Mouse (Mus musculus) large intestine, adult 2 months (tissue): Measurements from ENCODE around the gene Lce1d. TPM values are rescaled to one million over a fixed set of nuclear protein-coding genes. Genes with fewer than 3 reads are reported as not detected.
"Not testable (repeated sequence)": the region's sequence is repeated elsewhere in the genome, so short reads cannot be mapped to it uniquely, and the experiment has no call there.

ENCODE experiments used
- DNase-seq: peaks from one replicate; pipeline ENCODE4 v3.0.0-alpha.2; 2012; ENCODE audit warnings: low read depth, low spot score
- WGBS: fragments of 180-500 bp; shearing (Covaris S2); methylation state at CpG from one replicate; pipeline ENCODE4 v1.1.7; 2018; 5-methylcytosine and 5-hydroxymethylcytosine counted together
- polyA plus RNA-seq: library from polyadenylated mRNA; depleted of rRNA; stranded (reverse); fragments of >200 nt; gene quantifications from 2 replicates; pipeline ENCODE4 v1.2.3, GENCODE M21; 2012; rRNA removed

Lce1d gene
- polyA plus RNA-seq, result not detected in 2 replicates

DNA sequence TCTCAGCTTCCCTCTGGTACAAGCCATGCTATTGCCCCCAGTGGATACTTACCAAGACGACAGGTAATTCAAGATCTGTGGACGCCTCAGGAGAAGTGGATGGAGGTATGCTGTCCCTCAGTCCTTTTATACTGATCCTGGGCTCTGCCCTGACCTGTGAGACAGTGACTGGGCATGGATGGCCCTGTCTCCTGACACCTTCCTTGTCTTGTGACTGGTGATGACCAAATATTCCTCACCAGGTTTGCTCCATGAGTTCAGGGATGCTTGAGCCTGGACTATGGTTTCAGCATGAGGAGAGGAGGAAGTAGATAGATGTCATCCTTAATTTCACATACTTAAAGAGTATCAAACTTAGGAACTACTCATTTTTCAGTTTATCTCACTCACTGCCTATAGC, at the start of gene Lce1d:
Gene Lce1d, minus strand, starts transcription at position 101 of the 400 bp plus-strand sequence.
- WGBS, result 42% methylated on average over 2 of the region's 2 CpGs
- no peak for DNase-seq

DNA sequence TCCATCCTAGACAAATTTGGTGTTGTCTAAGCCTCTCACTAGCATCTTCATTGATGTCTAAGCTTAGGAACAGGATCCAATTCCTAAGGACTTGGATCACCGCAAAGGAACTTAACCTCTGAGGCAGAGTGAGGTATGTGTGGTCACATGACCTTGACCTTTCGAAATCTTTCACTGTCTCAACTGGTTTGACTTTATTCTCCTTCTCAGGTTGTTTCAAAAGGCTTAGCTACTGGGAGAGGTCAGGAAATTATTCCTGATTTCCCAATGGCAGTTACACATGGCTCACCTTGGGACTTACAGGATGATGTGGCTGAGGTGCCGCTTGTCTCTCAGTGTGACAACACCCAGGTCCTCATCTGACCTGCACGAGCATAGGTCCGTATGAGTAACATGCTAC, 35.6 kb upstream of the Lce1d start:
- DNase-seq, result no peak
- 77% methylated on average over 5 of the region's 5 CpGs for WGBS

DNA sequence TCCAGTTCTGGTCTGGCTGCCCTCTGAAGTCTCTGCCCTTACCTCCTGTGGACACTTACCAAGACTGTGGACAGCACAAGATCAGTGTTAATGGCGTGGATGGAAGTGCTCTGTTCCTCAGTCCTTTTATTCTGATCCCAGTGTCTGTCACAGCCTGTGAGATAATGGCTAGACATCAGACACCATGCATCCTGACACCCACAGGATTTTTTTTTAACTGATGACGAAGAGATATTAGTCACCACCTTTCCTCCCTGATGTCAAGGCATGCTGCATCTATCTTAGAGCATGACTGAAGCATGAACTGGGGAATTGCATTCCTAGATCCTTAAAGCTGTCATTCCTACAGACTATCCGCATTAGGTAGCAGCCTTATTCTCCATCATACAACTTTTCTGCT, 33.2 kb upstream of the Lce1d start, which contains the start of gene Lce1f:
Gene Lce1f, minus strand, starts transcription at position 101 of the 400 bp plus-strand sequence.
- 71% methylated on average over 3 of the region's 3 CpGs for WGBS
- no peak for DNase-seq

DNA sequence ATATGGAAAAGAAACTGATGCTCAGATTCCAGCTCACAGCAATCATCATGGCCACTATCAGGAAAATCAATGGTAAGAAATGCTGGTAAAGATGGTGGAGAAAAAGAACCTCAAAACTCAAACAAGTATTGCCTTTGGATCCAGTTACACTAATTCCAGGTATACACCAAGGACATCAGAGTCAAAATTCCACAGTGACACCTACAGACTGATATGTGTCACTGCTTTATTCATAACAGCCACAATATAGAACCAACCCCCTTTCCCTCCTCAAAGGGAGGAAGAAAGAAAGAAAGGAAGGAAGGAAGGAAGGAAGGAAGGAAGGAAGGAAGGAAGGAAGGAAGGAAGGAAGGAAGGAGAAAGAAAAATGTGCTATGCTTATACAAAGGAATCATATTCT, 28.1 kb upstream of the Lce1d start:
- no peak for DNase-seq

DNA sequence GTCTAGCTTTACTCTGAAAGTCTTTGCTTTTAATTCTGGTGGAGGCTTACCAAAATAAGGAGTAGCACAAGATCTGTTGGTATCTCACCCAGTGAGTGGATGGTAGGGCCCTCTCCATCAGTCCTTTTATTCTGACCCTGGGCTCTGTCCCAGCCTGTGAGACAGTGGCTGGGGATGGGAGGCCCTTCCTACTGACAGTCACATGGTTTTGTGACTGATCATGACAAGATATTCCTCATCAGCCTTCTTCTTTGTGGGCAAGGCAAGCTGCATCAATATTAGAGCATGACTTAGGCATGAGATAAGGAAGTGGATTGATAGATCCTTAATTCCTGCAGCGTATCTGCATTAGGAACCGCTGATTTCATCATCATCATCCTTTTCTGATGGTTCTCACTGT, 22.0 kb upstream of the Lce1d start, which contains the start of gene Lce1e:
Gene Lce1e, minus strand, starts transcription at position 101 of the 400 bp plus-strand sequence.
- DNase-seq, result no peak
- 64% methylated on average over 2 of the region's 2 CpGs for WGBS

DNA sequence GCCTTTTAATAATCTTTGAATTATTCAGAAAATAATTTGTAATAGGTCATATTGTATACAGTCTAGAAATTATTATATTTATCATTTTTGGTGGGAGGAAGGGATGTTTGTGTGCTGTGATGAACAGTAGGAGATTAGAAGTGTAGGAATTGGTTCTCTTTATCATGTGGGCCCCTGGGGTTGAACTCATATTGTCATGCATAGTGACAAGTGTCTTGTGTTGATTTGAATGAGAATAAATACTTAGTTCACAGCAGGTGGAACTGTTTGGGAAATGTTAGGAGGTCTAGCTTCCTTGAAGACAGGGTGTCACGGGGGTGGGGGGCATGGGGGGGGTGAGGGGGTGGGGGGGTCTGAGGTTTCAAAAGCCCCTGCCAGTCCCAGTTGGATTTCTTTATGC, 7.6 kb upstream of the Lce1d start:
- WGBS, result 14% methylated on average over 1 of the region's 1 CpGs
- DNase-seq, result no peak

DNA sequence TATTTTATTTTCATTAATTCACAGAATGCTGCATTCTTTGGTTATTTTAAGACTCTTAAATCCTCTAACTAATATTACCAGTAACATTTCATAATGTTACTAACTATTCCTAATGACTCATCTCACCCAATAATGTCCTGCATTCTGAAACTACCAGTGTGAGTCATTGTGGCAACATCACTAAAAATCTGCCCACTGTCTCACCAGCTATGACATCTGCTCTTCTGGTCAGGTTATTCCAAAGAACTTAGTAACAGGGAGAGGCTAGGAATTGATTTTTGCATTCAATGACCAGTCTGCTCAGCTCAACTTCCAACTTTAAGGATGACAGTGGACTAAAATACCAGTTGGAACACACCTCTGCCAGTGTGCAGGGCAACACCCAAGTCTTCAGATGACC, 4.7 kb upstream of the Lce1d start:
- no peak for DNase-seq

DNA sequence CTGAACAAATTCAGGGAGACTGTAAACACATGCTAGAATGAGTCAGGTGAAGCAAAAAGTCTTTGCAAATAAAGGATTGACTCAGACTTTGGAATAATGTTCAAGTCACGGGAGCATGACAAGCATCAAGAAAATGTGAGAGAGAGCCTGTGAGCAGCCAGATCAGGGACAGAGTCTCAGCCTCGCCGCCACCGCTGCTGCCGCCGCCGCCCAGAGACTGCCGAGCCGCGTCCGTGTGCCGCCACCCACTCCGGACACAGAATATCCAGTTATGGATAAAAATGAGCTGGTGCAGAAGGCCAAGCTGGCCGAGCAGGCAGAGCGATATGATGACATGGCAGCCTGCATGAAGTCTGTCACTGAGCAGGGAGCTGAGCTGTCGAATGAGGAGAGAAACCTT, 2.1 kb upstream of the Lce1d start:
- not testable (repeated sequence) for DNase-seq
- 74% methylated on average over 16 of the region's 16 CpGs for WGBS

DNA sequence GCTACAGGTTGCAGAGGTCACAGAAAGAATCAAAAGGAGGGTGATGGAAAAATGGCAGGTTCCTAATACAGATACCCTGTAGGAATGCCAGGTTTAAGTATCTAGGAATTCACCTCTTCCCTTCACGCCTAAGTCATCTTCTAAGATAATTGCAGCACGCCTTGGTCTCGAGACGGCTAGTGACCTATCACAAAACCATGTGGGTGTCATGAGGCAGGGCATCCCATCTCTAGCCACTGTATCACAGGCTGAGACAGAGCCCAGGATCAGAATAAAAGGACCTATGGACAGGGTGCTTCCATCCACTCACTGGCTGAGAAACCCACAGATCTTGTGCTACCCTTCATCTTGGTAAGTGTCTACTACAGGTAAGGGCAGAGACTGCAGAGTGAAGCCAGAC, 8.1 kb downstream of the Lce1d start, which contains the start of gene Lce1c:
Gene Lce1c, plus strand, starts transcription at position 301 of the 400 bp plus-strand sequence.
- no peak for DNase-seq
- WGBS, result 78% methylated on average over 4 of the region's 4 CpGs

DNA sequence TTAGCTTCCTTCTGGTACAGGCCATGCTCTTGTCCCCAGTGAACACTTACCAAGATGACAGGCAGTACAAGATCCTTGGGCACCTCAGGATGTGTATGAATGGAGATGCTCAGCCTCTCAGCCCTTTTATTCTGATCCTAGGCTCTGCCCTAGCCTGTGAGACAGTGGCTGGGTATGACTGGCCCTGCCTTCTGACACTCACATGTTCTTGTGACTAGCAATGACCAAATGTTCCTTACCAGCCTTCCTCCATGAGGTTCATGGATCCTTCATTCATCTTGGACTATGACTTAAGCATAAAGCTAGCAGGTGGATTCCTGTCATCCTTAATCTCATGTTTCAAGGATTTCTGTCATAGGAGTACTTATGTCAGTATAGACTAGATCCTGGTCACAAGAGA, 16.8 kb downstream of the Lce1d start, which contains the start of gene Lce1a2:
Gene Lce1a2, minus strand, starts transcription at position 101 of the 400 bp plus-strand sequence.
- no peak for DNase-seq

DNA sequence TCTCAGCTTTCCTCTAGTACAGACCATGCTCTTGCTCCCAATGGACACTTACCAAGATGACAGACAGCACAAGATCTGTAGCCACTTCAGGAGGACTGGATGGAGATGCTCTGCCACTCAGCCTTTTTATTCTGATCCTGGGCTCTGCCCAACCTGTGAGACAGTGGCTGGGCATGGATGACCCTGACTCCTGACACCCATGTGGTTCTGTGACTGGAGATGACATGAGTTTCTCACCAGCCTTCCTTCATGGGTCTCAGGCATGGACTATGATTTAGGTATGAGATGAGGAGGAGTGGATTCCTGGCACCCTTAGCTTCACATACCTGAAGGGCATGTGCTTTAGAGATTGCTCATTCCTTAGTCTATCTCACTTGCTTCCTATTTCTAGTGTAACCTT, 30.2 kb downstream of the Lce1d start, which contains the start of gene Lce1b:
Gene Lce1b, minus strand, starts transcription at position 101 of the 400 bp plus-strand sequence.
- DNase-seq, result no peak

DNA sequence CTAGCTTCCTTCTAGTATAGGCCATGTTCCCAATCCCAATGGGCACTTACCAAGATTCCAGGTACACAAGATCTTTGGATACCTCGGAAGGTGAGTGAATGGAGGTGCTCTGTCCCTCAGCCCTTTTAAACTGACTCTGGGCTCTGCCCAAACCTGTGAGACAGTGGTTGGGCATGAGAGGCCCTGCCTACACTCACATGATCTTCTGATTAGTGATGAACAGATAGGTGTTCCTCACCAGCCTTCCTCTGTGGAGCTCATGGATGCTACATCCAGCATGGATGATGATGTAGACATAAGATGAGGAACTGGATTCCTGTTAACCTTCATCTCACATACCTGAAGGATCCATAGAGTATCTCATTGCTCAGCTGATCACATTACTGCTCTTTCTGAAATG, 38.8 kb downstream of the Lce1d start, which contains the start of gene Lce1a1:
Gene Lce1a1, minus strand, starts transcription at position 101 of the 400 bp plus-strand sequence.
- WGBS, result 84% methylated on average over 1 of the region's 1 CpGs

DNA sequence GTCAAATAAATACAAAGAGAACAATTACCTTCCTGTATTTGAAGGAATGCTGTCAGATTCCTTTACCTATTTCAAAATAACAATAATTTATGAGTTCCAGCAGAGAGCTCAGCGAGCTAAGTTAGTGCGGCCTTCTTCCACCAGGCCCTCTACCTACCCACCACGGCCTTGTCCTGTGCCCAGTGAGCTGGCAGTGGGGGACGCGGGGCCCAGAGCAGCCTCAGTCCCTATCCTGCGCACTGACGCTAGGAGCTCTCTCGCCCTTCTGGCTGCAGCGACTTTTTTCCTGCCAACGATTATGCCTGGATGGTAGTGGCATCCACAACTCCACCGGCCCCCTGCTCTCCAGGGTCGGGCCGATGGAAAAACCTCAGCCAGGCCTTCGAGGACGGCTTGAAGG, 47.2 kb downstream of the Lce1d start:
- DNase-seq, result no peak
- 91% methylated on average over 15 of the region's 15 CpGs for WGBS

More for the DNA sequence above, 38.8 kb downstream of the Lce1d start, which contains the start of gene Lce1a1:
- no peak for DNase-seq

DNA sequence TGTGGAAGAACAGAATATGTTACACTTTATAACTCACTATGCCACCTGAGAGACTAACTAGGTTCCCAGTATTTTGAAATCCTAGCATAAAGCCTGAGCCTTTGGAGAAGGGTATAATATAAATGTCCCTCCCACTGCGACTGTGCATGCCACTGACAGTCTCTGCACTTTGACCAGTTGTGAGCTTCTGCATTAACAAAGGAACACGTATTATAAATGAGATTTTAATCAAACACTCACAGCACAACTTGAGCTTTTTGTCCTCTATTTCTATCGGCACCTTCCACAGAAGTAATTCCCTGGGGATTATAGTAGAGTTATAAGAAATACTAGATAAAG, 48.4 kb downstream of the Lce1d start:
- no peak for DNase-seq
- WGBS, result 56% methylated on average over 3 of the region's 3 CpGs

DNA sequence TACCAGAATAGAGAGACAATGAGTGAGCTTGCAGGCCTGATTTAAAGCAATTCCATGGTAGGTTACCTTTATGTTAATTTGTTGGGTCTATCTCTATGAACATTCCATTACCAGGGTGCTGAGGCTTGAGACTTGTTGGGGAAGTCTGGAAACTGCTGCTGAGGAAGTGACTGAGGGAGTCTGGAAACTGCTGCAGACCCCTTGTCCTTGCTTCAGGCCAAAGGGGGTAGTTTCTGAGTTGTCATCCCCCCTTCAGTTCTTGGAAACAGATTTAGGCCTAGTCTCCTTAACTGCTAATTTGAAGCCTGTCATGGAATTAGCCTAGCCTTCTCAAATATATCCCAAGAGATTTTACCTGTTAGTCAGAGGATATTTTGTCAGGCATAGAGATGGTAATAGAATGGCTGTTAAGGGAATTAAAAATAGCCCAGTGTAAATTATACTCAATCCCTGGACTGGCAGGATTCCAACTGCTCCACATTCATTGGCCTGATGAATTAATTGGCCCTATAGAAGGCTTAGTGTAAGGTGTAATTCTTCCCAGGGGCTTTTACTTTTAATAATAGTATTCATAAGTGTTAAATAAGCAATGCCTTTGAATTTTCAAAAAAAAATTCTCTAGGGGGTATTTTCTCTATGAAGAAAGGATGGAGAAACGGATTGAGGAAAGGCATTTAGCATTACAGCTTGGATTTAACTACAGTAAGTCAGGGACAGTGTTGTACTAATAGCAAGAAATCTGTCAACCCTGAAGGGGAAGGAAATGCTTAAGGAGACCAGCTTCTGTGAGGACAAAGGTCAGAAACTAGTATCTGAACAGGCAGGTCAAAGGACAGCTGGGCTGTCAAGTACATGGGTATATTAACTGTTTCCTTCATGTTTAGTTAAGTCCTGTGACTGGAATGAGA, 49.0 kb downstream of the Lce1d start:
- WGBS, result 44% methylated on average over 1 of the region's 1 CpGs
- no peak for DNase-seq

Other genes starting within 250 kb of the Lce1d start
- not detected in 2 replicates for gene Sprr1b, start 248.4 kb downstream of the Lce1d start, polyA plus RNA-seq
- gene Sprr3, start 228.5 kb downstream of the Lce1d start, polyA plus RNA-seq, result 0.37 TPM in 1 of 2 replicates, not detected in the other
- gene Sprr1a, start 201.3 kb downstream of the Lce1d start, polyA plus RNA-seq, result 8.5 and 16.7 TPM in 2 replicates
- not detected in 2 replicates for gene Sprr4, start 186.7 kb downstream of the Lce1d start, polyA plus RNA-seq
- not detected in 2 replicates for gene 2310046K23Rik, start 152.7 kb downstream of the Lce1d start, polyA plus RNA-seq
- gene Ivl, start 113.5 kb downstream of the Lce1d start, polyA plus RNA-seq, result not detected in 2 replicates
- 0.69 TPM in 1 of 2 replicates, not detected in the other for gene Smcp, start 98.2 kb downstream of the Lce1d start, polyA plus RNA-seq
- gene 2210017I01Rik, start 79.7 kb downstream of the Lce1d start, polyA plus RNA-seq, result not detected in 2 replicates
- gene Lce6a, start 65.5 kb downstream of the Lce1d start, polyA plus RNA-seq, result not detected in 2 replicates
- not detected in 2 replicates for gene Lce1a1, start 38.9 kb downstream of the Lce1d start, polyA plus RNA-seq
- 0.15 TPM in 1 of 2 replicates, not detected in the other for gene Lce1b, start 30.3 kb downstream of the Lce1d start, polyA plus RNA-seq
- gene Lce1a2, start 16.9 kb downstream of the Lce1d start, polyA plus RNA-seq, result not detected in 2 replicates
- gene Lce1c, start 8.0 kb downstream of the Lce1d start, polyA plus RNA-seq, result not detected in 2 replicates
- not detected in 2 replicates for gene Lce1e, start 21.9 kb upstream of the Lce1d start, polyA plus RNA-seq
- not detected in 2 replicates for gene Lce1f, start 33.1 kb upstream of the Lce1d start, polyA plus RNA-seq
- gene Gm38119, start 51.9 kb upstream of the Lce1d start, polyA plus RNA-seq, result not detected in 2 replicates
- not detected in 2 replicates for gene Lce1g, start 65.1 kb upstream of the Lce1d start, polyA plus RNA-seq
- not detected in 2 replicates for gene Lce1h, start 77.9 kb upstream of the Lce1d start, polyA plus RNA-seq
- gene Lce1i, start 91.7 kb upstream of the Lce1d start, polyA plus RNA-seq, result not detected in 2 replicates
- gene Lce1j, start 103.3 kb upstream of the Lce1d start, polyA plus RNA-seq, result not detected in 2 replicates
- gene Lce1k, start 120.7 kb upstream of the Lce1d start, polyA plus RNA-seq, result not detected in 2 replicates
- not detected in 2 replicates for gene Kprp, start 140.0 kb upstream of the Lce1d start, polyA plus RNA-seq
- not detected in 2 replicates for gene Lce1l, start 164.1 kb upstream of the Lce1d start, polyA plus RNA-seq
- gene 2310050C09Rik, start 183.0 kb upstream of the Lce1d start, polyA plus RNA-seq, result not detected in 2 replicates
- gene Lce3a, start 239.0 kb upstream of the Lce1d start, polyA plus RNA-seq, result not detected in 2 replicates
- 0.26 TPM in 1 of 2 replicates, not detected in the other for gene Lce3b, start 245.8 kb upstream of the Lce1d start, polyA plus RNA-seq